Mouse (Mus musculus): Measurements from ENCODE around the gene Ldhd.

The Ldhd gene

DNA sequence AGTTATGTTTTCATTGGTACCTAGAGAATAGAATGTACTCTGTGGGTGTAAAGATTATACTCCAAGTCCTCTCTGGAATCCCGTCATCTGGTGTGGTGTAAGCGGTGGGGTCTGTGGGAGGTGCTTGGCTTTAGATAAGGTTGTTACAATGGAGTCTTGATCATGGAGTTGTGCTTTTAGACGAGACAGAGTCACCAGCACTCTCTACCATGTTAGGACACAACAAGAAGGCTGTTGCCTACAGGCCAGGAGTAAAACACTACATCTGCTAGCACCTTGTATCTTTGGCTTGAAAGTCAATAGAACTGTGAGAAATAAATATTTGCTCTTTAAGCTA, 33.7 kb downstream of the Ldhd start:
- DNase-seq (ENCODE audit: extremely low read depth, insufficient read length, low spot score): no peak

DNA sequence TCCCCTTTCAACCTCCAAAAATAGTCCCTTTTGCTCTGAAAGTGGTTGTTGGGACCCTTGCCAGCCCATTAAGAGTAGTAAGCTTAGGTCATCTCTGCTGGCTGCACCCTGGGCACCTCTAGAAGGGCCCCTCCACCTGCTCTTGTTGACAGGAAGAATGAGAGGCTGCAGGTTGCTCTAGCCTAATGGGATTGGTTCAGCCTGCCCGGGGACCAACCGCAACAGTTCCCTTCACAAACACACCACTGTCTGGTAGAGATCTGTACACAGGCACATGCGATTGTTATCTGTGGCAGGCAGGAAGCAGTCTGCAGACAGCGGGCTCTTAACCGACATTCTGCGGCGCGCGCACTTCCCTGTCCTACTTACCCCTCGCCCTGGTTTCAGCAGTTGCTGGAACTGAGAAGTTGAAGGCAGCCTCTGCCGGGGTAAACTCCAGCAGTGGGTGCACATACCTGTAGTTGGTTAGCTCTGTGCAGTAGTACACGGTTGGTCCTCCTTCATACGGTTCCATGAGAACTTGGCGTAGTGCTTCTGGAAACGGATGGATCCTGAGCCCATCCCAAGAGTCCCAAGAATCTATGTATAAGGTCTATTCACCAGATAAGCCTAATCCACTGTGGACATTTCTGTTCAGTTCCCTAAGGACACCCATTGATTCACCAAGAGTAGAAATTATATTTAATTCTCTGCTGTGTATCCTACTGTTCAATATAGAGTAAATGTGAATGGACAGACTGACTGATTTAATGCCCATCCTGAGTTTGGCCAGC, 34.3 kb downstream of the Ldhd start:
- DNase-seq (ENCODE audit: extremely low read depth, insufficient read length, low spot score): no peak

DNA sequence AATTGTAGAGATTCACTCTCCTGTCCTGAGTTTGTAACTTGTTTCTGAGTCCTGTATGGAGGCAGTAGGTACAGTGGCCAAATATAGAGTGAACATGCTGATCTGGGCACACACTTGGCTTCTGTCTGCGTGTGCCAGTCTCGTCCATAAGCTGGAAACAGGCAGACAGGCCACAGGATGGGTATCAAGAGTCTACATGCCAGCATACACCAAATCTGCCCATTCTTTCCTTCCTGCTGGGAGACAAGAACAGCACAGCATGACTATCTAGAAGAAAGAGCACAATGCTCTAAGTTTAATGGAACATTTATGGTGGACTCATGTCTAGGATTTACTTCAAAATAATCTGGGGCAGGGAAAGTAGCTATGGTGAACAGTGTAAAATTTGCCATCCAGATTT, 35.2 kb downstream of the Ldhd start:
- DNase-seq (ENCODE audit: extremely low read depth, insufficient read length, low spot score): no peak

- no peak for DNase-seq (ENCODE audit: extremely low read depth, insufficient read length, low spot score)
Observed at GRCm38 (mm10) chr8:111594044-111594840, 35.9 kb downstream of the Ldhd start.

GRCm38 (mm10) chr8:111592390-111592910, 37.7 kb downstream of the Ldhd start:
- DNase-seq (ENCODE audit: extremely low read depth, insufficient read length, low spot score): no peak

- no peak for DNase-seq (ENCODE audit: extremely low read depth, insufficient read length, low spot score)
Observed at GRCm38 (mm10) chr8:111591176-111591575, 39.0 kb downstream of the Ldhd start.

DNA sequence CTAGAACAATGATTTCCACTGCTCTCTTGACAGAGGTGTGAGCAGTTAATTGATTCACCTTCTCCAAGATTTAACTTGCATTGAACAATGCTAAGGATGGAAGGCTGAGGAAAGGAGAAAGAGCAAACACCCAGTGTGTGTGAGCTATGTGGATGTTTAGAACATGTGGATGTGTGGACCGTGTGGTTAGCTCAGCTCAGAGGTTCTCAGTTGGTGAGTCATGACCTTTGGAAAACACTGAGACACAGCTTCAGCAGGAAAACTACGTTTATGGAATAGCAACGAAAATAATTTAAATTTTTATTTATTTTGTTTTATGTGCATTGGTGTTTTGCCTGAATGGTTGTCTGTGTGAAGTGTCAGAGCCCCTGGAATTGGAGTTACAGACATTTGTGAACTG, 40.0 kb downstream of the Ldhd start:
- peak; percentile 18 for DNase-seq (ENCODE audit: extremely low read depth, insufficient read length, low spot score)

DNA sequence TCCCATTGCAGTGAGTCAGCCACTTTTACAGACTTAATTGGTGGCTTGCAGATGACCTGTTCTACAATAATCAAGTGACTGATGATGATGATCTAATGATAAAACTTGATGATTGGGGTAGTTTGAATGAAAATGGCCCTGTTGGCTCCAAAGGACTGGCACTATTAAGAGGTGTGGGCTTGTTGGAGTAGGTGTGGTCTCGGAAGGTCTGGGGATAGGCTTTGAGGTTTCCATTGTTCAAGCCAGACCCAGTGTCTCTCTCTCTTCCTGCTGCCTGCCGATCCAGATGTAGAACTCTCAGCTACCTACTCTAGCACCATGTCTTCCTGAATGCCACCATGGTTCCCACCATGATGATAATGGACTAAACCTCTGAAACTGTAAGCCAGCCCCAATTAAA, 41.8 kb downstream of the Ldhd start:
- no peak for DNase-seq (ENCODE audit: extremely low read depth, insufficient read length, low spot score)

DNA sequence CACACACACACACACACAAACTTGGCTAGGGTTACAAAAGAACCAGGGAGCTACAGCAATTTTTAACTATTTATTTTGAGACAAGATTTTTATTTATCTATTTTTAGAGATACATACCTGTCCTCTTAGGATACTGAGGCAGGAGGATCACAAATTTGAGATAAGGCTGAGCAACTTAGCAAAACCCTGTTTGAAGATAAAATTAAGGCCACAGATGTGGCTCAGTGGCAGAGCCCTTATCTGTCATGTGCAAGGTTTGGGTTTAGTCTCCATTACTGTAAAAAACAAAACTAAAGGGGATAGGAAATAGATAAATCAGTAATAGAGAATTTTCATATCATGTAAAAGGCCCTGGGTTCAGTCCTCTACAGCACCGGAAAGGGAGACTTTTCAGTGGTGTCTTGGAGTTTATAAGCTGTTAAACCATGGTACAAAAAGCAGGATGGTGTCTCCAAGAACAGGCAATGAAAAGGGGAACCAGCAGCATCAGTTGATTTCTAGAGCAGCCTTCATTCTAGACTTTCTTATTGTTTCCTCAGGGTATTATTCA, 42.6 kb downstream of the Ldhd start:
- DNase-seq (ENCODE audit: extremely low read depth, insufficient read length, low spot score): no peak

DNA sequence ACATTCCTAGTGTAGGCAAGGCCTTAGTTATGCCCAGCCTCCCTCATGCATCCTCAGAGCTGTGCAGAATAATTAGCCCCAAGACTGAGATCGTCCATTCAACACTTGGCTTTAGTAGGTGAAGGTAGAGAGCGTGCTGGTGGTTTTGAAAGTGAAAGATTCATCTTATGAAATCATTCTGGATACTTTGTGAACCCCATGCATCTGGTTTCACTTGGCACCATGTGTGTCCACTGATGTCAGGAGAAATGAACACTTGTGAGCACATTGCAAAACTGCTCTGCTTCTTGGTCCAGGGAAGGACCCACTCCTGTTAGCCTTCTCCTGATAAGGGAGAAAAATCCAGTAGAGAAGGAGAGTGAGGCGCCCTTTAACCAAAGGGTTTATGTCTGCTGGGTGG, 45.2 kb downstream of the Ldhd start:
- no peak for DNase-seq (ENCODE audit: extremely low read depth, insufficient read length, low spot score)

- DNase-seq (ENCODE audit: extremely low read depth, insufficient read length, low spot score): no peak
Observed at GRCm38 (mm10) chr8:111582386-111582785, 47.8 kb downstream of the Ldhd start.

DNA sequence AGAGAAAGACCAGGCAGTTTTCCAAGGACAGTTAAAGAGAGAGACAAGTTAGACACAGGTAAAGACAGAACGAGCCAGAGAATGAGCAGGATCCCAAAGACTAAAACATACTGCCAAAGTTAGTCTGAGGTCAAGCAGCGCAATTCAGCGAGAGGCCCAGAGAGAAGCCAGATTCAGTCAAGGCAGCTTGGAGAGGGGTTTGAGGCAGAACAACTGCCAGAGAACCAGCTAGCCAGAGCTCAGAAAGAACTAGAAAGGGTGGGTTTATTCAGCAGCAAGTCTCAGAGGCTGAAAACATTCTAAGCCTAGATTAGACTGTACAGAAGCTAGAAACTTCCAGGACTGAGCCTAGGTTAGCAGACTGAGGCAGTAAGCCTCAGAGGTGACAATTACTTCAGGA, 49.9 kb downstream of the Ldhd start:
- no peak for DNase-seq (ENCODE audit: extremely low read depth, insufficient read length, low spot score)

GRCm38 (mm10) chr8:111579318-111579717, 50.9 kb downstream of the Ldhd start:
- no peak for DNase-seq (ENCODE audit: extremely low read depth, insufficient read length, low spot score)

DNA sequence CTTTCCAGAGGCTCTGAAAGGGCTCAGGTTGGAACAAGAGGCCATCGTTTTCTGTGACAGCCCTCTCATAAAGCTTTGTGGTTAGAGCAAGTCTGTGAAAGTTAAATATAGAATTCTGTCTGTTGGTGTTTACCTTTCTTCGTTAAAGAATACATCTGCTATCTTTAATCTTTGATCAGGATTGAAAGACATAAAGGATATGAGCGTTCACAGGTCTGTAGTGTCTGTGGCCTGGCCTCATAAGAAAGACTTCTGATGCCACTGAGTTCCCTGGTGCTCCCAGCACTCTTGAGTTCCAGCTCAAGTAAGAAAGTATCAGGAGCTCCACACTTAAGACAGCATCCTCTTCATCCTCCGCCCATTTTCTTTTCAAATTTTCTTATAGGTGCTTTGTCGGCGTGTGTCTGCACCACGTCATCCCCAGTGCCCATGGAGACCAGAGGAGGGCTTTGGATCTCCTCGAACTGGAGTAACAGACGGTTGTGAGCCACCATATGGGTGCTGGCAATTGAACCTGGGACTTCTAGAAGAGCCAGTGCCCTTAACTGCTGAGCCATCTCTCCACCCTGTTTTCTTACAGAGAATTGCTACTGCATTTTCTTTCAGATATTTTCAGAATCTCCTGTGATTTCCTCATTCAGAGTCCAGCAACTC, 52.2 kb downstream of the Ldhd start:
- no peak for DNase-seq (ENCODE audit: extremely low read depth, insufficient read length, low spot score)

GRCm38 (mm10) chr8:111576501-111576900, 53.7 kb downstream of the Ldhd start:
- no peak for DNase-seq (ENCODE audit: extremely low read depth, insufficient read length, low spot score)

GRCm38 (mm10) chr8:111575492-111575891, 54.7 kb downstream of the Ldhd start:
- DNase-seq (ENCODE audit: extremely low read depth, insufficient read length, low spot score): no peak

DNA sequence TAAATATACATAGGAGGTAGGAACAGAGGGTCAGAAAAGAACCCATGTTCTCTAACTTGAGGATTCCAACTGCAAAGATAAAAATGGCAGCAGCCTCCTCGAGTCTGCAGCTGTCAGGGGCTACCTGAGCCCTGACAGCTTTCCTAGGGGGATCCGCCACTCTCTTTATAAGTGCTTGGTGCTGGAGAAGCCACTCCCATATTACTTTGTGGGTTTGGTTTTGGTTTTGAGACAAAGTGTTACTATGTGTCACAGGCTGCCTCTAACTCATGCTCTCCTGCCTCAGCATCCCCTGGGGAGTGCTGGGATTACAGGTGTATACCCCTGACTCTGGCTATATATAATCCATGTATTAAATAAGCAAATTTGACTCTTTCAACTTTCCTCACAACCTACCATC, 56.2 kb downstream of the Ldhd start:
- DNase-seq (ENCODE audit: extremely low read depth, insufficient read length, low spot score): no peak

Measured in 3134 (cell line).